Mouse (Mus musculus) thymus, adult 2 months (tissue): ENCODE results near the gene AW011738. TPM values are rescaled to one million over a fixed set of nuclear protein-coding genes. Genes with fewer than 3 reads are reported as not detected.

Experiments
- DNase-seq: peaks from one replicate; pipeline ENCODE4 v3.0.0; 2021
- H3K27ac ChIP-seq: fragments of 200-500 bp; 2 replicates; pipeline ENCODE4 v1.5.1; 2012; ENCODE audit warnings: low read length, control low read depth; ENCODE audit not compliant: control insufficient read depth, insufficient read depth
- H3K27me3 ChIP-seq: fragments of 200-500 bp; 2 replicates; pipeline ENCODE4 v1.6.1; 2012; ENCODE audit warnings: mild to moderate bottlenecking, low read length, moderate library complexity, mixed read lengths; ENCODE audit not compliant: control insufficient read depth, insufficient read depth
- H3K36me3 ChIP-seq: fragments of 200-500 bp; 2 replicates; pipeline ENCODE4 v1.6.1; 2012; ENCODE audit warnings: mild to moderate bottlenecking, low read length, moderate library complexity; ENCODE audit not compliant: control insufficient read depth, insufficient read depth
- H3K4me1 ChIP-seq: fragments of 200-500 bp; replicated peaks from 2 replicates; pipeline ENCODE4 v1.6.1; 2012; ENCODE audit warnings: low read length; ENCODE audit not compliant: control insufficient read depth, insufficient read depth
- H3K4me3 ChIP-seq: fragments of 200-500 bp; 2 replicates; pipeline ENCODE4 v1.5.1; 2012; ENCODE audit warnings: mild to moderate bottlenecking, low read length, control low read depth, moderate library complexity; ENCODE audit not compliant: control insufficient read depth, insufficient read depth
- CTCF ChIP-seq: fragments of 200-500 bp; IDR thresholded peaks from 2 replicates; pipeline ENCODE4 v1.5.1; 2012; ENCODE audit warnings: mild to moderate bottlenecking, control low read depth, low read length, moderate library complexity, borderline replicate concordance; ENCODE audit not compliant: control insufficient read depth, poor library complexity, insufficient read depth; ENCODE audit errors: extremely low read depth
- POLR2A ChIP-seq: fragments of 200-500 bp; IDR thresholded peaks from 2 replicates; pipeline ENCODE4 v1.6.1; 2012; ENCODE audit warnings: mild to moderate bottlenecking, low read length, control low read depth, moderate library complexity; ENCODE audit not compliant: control insufficient read depth, poor library complexity, insufficient read depth; ENCODE audit errors: extremely low read depth
- WGBS: fragments of 180-500 bp; shearing (Covaris S2); methylation state at CpG from one replicate; pipeline ENCODE4 v1.1.7; 2018; 5-methylcytosine and 5-hydroxymethylcytosine counted together
- polyA plus RNA-seq: library from polyadenylated mRNA; depleted of rRNA; stranded (reverse); fragments of >200 nt; gene quantifications from 2 replicates; pipeline ENCODE4 v1.2.3, GENCODE M21; 2012; rRNA removed

AW011738 gene
- polyA plus RNA-seq, 1 experiment: 10.0 TPM

DNA sequence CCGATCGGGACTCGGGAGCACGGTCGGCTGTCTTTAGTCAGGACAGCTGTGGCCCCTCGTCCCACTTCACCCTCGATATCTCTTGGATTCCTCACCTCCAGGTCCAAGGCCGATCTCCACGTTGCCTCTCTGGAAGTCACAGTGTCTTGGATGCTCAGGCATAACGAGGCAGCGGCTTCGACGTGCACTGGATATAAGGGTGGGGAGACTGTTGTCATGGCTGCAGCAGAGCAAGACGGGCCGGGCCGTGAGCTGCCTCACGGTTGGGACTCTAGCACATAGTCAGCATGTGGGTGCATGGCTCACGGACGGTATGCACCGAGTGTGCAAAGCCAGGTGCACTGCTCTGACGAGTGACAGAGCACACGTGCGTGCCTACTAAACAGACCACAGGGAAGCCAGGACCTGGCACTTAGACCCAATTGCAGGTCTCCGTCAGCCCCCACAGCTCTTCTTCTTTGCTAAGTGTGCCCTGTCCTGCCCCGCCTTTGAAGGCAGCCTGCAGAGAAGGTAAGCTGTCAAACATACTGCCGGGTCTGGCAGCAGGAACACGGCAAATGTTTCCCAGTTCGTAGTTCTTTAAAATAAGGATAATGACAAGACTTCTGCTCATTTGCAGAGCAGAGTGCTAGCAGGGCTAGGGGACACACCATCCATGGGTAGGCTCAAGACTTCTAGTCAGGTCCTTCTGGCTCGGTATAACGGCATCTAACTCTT lies 51.4 kb downstream of the AW011738 start:
- no peaks in the 10 kb centered on the region for H3K36me3 ChIP-seq
- no peak overlapping the region for H3K4me3 ChIP-seq
- 3% methylated on average over 30 of the region's 30 CpGs for WGBS
- H3K27ac ChIP-seq: no peak overlapping the region
- DNase-seq: no peak
- no peak for TF ChIP-seq POLR2A
- no peak for TF ChIP-seq CTCF
- H3K4me1 ChIP-seq: peaks cover 15% of the 10 kb centered on the region
- H3K27me3 ChIP-seq: peaks cover 9% of the 10 kb centered on the region; the same call in 1 of the 2 replicates

Other genes starting within 250 kb of the AW011738 start
- 19.3 and 21.6 TPM in 2 replicates for gene C1qtnf12, start 241.0 kb upstream of the AW011738 start, polyA plus RNA-seq
- gene B3galt6, start 210.7 kb upstream of the AW011738 start, polyA plus RNA-seq: 9.5 and 10.8 TPM in 2 replicates
- 65.6 and 68.4 TPM in 2 replicates for gene Sdf4, start 210.4 kb upstream of the AW011738 start, polyA plus RNA-seq
- 68.9 and 81.3 TPM in 2 replicates for gene Tnfrsf4, start 189.5 kb upstream of the AW011738 start, polyA plus RNA-seq
- gene Tnfrsf18, start 177.1 kb upstream of the AW011738 start, polyA plus RNA-seq: 82.1 and 85.2 TPM in 2 replicates
- gene Ttll10, start 143.9 kb upstream of the AW011738 start, polyA plus RNA-seq: 2.4 and 3.5 TPM in 2 replicates
- gene 9430015G10Rik, start 93.3 kb upstream of the AW011738 start, polyA plus RNA-seq: 89.1 and 93.3 TPM in 2 replicates
- gene Rnf223, start 72.8 kb upstream of the AW011738 start, polyA plus RNA-seq: 2.9 and 3.5 TPM in 2 replicates
- 40.3 and 48.7 TPM in 2 replicates for gene Agrn, start 5.8 kb upstream of the AW011738 start, polyA plus RNA-seq
- 40.6 and 51.1 TPM in 2 replicates for gene Isg15, start 2.5 kb upstream of the AW011738 start, polyA plus RNA-seq
- 2.0 and 9.5 TPM in 2 replicates for gene Perm1, start 12.6 kb downstream of the AW011738 start, polyA plus RNA-seq
- 141 and 145 TPM in 2 replicates for gene Plekhn1, start 31.6 kb downstream of the AW011738 start, polyA plus RNA-seq
- 154 and 158 TPM in 2 replicates for gene Noc2l, start 32.7 kb downstream of the AW011738 start, polyA plus RNA-seq
- gene Samd11, start 52.4 kb downstream of the AW011738 start, polyA plus RNA-seq: 1.6 TPM in 2 replicates
- not detected in 2 replicates for gene Vmn2r-ps159, start 127.8 kb downstream of the AW011738 start, polyA plus RNA-seq